Mouse (Mus musculus) megakaryocyte, embryonic 14.5 days (primary cell): ENCODE results near the gene BC005624.

ENCODE experiments used
- FLI1 ChIP-seq: IDR thresholded peaks from 2 replicates; pipeline ENCODE4 v1.6.1; 2012; ENCODE audit warnings: low read length, inconsistent platforms, mixed read lengths
- GATA1 ChIP-seq: IDR thresholded peaks from 3 replicates; pipeline ENCODE4 v1.6.1; 2012; ENCODE audit warnings: mixed read lengths, low read length, inconsistent platforms, borderline replicate concordance

DNA sequence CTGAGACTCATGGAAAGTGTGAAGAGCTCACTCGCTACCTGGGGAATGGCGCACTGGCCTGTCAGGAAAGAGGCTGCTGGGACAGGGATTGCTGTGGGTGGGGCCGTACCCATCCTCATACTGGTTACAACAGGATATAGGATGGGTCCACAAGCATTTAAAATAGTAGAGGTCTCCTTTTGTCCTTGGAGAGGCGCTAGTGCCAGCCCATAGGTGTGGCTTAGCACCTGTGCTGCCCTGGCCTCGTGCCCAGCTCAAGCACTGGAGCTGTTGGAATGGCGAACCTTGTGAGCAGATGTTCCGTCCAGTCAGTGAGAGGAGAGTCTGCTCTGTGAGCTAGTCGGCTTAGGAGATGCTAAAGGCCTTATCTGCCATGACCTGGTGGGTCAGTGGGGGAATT is 37.0 kb upstream of the BC005624 start:
- TF ChIP-seq GATA1 (no peak), FLI1 (no peak)
